In genomic region chr17:30053463-30053862, GRCm38 (mm10) we compare ENCODE assay signal across 10 mouse cellular contexts. TPM values are rescaled to one million over a fixed set of nuclear protein-coding genes. Genes with fewer than 3 reads are reported as not detected.
DNase-seq lines count a peak whose midpoint lies in the region; ATAC-seq lines count a peak whose summit lies in the region.
"Had no signal": no experiment of that assay in that cellular context is flagged by ENCODE, and none has a peak within 500 bp of the region (broad histone marks: within the 10 kb centered on the region; RNA-seq: fewer than 3 reads in every experiment).

No protein-coding gene starts in this region.

- ATAC-seq in CD4-positive, CD25-positive, alpha-beta regulatory T cell, adult 4 months, result no peak
- ATAC-seq: forebrain, embryonic 14.5 days had no signal

- DNase-seq in CD4-positive, CD25-positive, alpha-beta regulatory T cell, adult 2 months (ENCODE audit: low read depth, low spot score), result peak; percentile 19
- peak; percentile 24 to 36 for DNase-seq in kidney, postnatal 36 days
- no peak for DNase-seq in kidney, adult 18-20 months
- peak; percentile 44 for DNase-seq in lung, postnatal 10 days
- DNase-seq in lung, postnatal 14 days, result no peak
- DNase-seq in right cerebral cortex, postnatal 36 days (ENCODE audit: low spot score in 2 of 2), result peak; percentile 36 to 51
- DNase-seq in embryo, embryonic 9.5 days (ENCODE audit: extremely low spot score), result no peak
- DNase-seq: cerebellum, adult 9-10 months had no signal

RNA-seq across cellular contexts. Expression of gene Zfand3, which starts 48.9 kb away (rescaled TPM):
- 10 to 100 TPM; 14.6 to 24.5 TPM for polyA plus RNA-seq in CD4-positive, CD25-positive, alpha-beta regulatory T cell, adult 4 months (2017; shearing (Covaris generic))

Comparison
In these comparisons a context has a peak if more than half of its experiments do, and no peak if none do; other contexts are left out.
1. DNase-seq: peak in CD4-positive, CD25-positive, alpha-beta regulatory T cell, adult 2 months (single experiment), kidney, postnatal 36 days (2 of 2), lung, postnatal 10 days (single experiment) and right cerebral cortex, postnatal 36 days (2 of 2); none in kidney, adult 18-20 months (single experiment), lung, postnatal 14 days (single experiment) and embryo, embryonic 9.5 days (single experiment).